Mouse (Mus musculus): ENCODE results near the gene Camk2d.

Camk2d gene

GRCm38 (mm10) chr3:126732323-126732722 is 136.2 kb downstream of the Camk2d start:
- no peak for ATAC-seq (ENCODE audit: insufficient number of reproducible peaks, low FRiP score, low TSS enrichment)

DNA sequence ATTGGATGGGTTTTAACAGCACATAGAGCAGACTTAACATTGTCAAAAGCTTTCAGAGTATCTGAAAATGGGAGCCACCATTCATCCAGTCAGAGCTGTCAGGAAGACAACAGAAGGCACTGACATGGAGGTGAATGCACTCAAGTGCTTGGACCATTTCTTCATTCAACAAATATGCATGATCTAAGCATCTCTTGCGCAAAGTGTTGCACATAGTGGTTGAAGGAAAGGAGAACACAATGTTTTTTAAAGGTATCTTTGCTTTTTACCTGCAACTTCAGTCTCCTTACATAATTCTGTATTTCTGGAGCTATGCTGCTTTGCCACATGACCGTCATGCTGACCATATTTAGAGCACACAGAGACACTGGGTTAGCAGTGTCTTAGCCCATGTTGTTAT is 138.4 kb downstream of the Camk2d start:
- ATAC-seq (ENCODE audit: insufficient number of reproducible peaks, low FRiP score, low TSS enrichment) = no peak

- no peak for ATAC-seq (ENCODE audit: insufficient number of reproducible peaks, low FRiP score, low TSS enrichment)
Observed at GRCm38 (mm10) chr3:126735211-126735610, 139.1 kb downstream of the Camk2d start.

DNA sequence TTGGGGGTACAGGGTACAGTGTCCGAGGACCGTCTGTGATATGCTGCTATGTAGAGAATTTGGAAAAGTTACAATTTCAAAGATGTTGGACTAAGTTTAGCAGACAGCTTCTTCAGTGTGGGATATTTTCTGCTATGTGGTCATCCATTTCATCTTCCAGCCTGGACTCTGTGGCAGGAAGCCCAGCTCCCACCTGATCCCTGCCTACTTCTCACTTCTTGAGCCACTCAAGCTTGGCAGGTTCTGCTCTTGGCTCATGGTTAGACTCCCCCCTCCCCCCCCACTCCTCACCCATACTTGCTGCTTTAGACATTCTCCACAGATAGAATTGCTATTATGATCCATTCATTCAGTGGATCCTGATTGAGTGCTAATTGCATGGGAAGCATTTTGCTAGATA is 141.0 kb downstream of the Camk2d start:
- no peak for ATAC-seq (ENCODE audit: insufficient number of reproducible peaks, low FRiP score, low TSS enrichment)

- ATAC-seq (ENCODE audit: insufficient number of reproducible peaks, low FRiP score, low TSS enrichment) = no peak
Observed at GRCm38 (mm10) chr3:126740146-126740545, 144.0 kb downstream of the Camk2d start.

DNA sequence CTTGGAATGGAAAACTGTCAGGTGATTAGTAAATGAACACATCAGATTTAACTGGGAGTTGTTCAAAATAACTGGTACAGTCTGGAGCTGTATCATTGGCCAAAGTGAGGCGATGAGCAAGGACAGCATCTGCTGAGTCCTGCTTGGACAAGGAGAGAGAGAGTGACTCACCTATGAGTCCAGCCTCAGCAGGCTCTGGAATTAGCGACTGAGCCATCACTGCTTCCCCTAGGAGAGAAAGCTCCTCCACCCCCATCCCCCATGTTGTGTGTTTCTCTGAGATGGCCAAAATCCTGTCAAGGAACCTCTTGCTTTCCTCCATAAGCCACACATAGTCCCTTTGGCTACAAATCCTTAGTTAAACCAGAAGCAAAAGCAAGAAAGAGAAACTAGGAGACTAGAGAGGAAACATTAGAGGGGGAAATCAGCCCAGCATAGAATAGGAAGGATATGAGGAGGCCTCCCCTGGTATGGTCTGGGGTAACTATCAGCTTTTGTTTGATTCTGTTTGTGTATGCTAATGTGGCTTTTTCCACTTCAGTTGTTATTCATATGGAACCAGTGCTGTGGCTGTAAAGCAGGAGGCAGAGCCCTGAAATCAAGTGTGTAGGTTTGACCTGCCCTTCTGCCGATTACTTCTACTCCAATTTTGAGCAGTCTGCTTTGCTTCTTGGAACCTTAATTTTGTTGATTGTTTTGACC is 148.5 kb downstream of the Camk2d start:
- ATAC-seq (ENCODE audit: insufficient number of reproducible peaks, low FRiP score, low TSS enrichment) = peak; percentile 97

DNA sequence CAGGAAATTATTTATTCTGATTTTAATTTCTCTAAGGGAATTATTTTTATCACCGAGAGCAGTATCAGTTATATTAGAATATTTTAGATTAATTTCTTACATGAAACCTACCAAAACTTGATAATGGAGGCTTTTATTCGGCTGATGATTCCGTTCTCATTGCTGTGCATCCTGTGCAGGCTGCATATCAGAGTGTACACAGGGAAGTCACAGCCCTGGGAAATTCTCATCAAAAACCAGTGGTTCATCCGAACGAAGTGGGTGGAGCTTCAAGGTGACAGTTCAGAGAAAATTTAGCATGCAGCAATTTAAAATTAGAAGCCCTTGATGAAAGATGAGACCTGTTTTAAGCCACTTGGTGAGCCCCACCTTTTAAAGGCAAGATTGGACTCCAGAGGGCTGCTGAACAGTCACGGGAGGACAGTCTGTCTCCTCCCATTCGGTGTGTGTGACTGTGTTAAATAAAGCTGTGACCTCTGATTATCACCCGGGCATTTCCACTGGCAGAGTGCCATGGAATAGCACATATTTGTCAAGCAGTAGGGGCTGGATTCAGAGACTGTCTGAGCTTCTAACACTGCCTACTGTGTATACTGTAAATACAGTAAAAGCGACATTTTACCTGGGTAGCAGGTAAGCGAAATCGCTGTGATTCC is 150.2 kb downstream of the Camk2d start:
- no peak for ATAC-seq (ENCODE audit: insufficient number of reproducible peaks, low FRiP score, low TSS enrichment)

GRCm38 (mm10) chr3:126747628-126748027 is 151.5 kb downstream of the Camk2d start:
- no peak for ATAC-seq (ENCODE audit: insufficient number of reproducible peaks, low FRiP score, low TSS enrichment)

- ATAC-seq (ENCODE audit: insufficient number of reproducible peaks, low FRiP score, low TSS enrichment) = no peak
Observed at GRCm38 (mm10) chr3:126751377-126752098, 155.4 kb downstream of the Camk2d start.

DNA sequence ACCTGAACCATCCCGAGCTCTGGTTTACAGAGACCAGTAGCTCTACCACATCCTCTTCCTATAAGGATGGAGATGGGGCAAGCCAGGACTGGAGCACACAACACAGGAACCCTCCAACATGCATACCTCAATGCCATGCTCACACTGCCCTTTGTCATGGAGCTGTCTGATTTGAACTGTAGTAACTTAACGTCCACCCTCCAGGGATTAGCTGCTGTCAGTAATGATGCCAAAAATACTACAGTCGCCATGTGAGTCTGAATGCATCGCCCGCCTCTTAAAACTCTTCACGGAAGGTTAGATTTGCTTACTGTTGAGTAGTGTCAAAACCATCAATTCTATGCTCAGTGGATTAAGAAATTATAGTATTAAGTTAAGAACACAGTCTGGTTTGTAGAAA is 156.9 kb downstream of the Camk2d start:
- no peak for ATAC-seq (ENCODE audit: insufficient number of reproducible peaks, low FRiP score, low TSS enrichment)

DNA sequence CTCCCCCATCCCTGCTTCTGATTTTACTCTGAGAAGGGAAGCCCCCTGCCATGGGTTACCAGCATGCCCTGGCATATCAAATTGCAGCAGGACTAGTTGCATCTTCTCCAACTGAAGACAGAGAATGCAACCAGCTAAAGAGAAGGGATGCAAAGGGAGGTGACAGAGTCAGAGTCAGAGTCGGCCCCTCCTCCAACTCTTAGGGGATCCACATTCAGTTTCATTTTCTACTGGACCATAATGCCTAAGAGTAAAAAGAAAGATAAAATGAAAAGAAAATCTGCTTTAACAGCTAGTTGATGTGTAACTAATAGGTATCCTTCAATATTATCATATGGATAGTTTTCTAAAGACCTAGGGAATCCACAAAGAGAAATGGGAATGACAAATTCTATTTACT is 162.3 kb downstream of the Camk2d start:
- ATAC-seq (ENCODE audit: insufficient number of reproducible peaks, low FRiP score, low TSS enrichment) = no peak

DNA sequence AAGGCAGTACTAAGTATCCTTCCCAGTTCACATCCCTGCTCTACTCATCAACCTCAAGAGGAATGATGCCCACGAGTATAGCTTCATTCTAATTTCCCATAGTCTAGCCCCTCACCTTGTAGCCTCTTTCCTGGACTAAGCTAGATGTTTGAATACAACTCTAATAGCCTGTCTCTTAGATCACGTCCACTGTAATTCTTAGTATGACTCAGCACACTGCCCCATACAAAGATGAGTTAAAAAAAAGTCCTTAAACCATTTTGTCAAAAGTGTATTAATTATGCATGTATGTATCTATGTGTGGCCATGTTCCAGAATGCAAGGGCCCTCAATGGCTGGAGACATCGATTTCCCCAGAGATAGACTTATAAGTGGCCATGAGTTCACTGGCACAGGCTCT is 164.5 kb downstream of the Camk2d start:
- ATAC-seq (ENCODE audit: insufficient number of reproducible peaks, low FRiP score, low TSS enrichment) = no peak

- ATAC-seq (ENCODE audit: insufficient number of reproducible peaks, low FRiP score, low TSS enrichment) = no peak
Observed at GRCm38 (mm10) chr3:126764745-126765144, 168.6 kb downstream of the Camk2d start.

GRCm38 (mm10) chr3:126770056-126770455 is 174.0 kb downstream of the Camk2d start:
- ATAC-seq (ENCODE audit: insufficient number of reproducible peaks, low FRiP score, low TSS enrichment) = no peak

DNA sequence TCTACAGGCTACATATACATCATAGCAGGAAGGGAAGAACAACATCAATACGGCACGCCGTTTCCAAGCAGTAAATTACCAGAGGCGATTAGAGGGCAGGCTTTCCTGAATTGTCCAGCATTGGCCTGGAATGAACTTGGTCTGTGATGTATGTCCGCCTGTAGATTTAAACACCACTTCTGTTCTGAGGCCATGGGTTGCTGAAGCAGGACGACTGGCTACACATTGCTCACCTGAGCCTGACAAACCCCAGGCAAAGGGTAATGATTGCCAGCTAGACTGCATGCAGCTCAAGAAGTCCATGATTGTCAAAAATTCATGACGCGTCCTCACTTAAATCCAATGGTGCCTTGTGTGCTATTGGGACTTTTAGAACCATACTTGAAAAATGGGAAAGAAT is 174.9 kb downstream of the Camk2d start:
- peak; percentile 36; the same call in 1 of the 2 replicates for ATAC-seq (ENCODE audit: insufficient number of reproducible peaks, low FRiP score, low TSS enrichment)

GRCm38 (mm10) chr3:126771541-126771940 is 175.4 kb downstream of the Camk2d start:
- ATAC-seq (ENCODE audit: insufficient number of reproducible peaks, low FRiP score, low TSS enrichment) = peak; percentile 96

DNA sequence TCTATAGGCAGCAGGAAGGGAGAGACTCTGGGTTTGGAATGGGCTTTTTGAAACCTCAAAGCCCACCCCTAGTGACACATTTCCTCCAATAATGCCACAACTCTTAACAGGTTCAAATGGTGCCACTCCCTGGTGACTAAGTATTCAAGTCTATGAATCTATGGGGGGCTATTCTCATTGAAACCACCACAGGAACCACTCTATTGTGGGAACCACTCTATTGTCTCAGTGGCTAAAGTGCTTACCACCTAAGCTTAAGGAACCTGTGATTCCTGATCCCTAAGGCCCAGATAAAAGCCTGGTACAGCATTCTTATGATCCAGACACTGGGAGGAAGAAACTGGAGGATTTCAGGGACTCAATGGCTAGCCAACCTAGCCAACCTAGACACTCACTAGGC is 179.9 kb downstream of the Camk2d start:
- ATAC-seq (ENCODE audit: insufficient number of reproducible peaks, low FRiP score, low TSS enrichment) = no peak

DNA sequence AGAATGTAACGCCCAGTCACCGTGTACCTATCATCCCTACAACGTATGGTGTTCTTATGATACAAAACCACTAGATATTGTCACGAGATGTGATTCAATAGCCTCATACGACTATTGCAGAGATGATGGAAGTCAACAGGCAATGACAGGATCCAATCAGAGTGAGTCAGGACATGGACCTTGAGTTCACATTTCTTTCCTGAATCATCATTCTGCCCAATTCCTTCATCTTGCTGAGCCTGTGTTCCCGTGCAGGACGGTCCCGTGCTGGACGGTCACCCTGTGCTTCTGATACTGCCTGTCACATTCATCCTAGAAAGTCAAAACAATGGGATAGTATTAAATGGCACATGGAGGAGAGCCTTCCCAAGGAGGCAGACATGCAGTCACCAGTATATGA is 181.0 kb downstream of the Camk2d start:
- no peak for ATAC-seq (ENCODE audit: insufficient number of reproducible peaks, low FRiP score, low TSS enrichment)

- ATAC-seq (ENCODE audit: insufficient number of reproducible peaks, low FRiP score, low TSS enrichment) = no peak
Observed at GRCm38 (mm10) chr3:126777879-126778278, 181.8 kb downstream of the Camk2d start.

- no peak for ATAC-seq (ENCODE audit: insufficient number of reproducible peaks, low FRiP score, low TSS enrichment)
Observed at GRCm38 (mm10) chr3:126780014-126780615, 184.0 kb downstream of the Camk2d start.

Measured in cerebellum, adult (tissue).